Comparison of ENCODE assay signal across 16 mouse cellular contexts in genomic region chr4:119148741-119149140, GRCm38 (mm10).
"Had no signal": no experiment of that assay in that cellular context is flagged by ENCODE, and none has a peak within 500 bp of the region (broad histone marks: within the 10 kb centered on the region; RNA-seq: fewer than 3 reads in every experiment).

No protein-coding gene starts in this region.

- H3K4me1 ChIP-seq: neural tube, embryonic 12.5 days; neural tube, embryonic 13.5 days; neural tube, embryonic 15.5 days; stomach, embryonic 15.5 days had no signal

- H3K36me3 ChIP-seq: neural tube, embryonic 12.5 days; neural tube, embryonic 13.5 days; neural tube, embryonic 15.5 days; stomach, embryonic 15.5 days had no signal

- H3K9ac ChIP-seq: neural tube, embryonic 12.5 days; neural tube, embryonic 13.5 days; neural tube, embryonic 15.5 days; stomach, embryonic 15.5 days had no signal

- H3K4me3 ChIP-seq: neural tube, embryonic 12.5 days; neural tube, embryonic 13.5 days; neural tube, embryonic 15.5 days; stomach, embryonic 15.5 days had no signal

- H3K27me3 ChIP-seq: neural tube, embryonic 12.5 days; neural tube, embryonic 13.5 days; neural tube, embryonic 15.5 days; stomach, embryonic 15.5 days had no signal

- H3K9me3 ChIP-seq: neural tube, embryonic 12.5 days; neural tube, embryonic 13.5 days; neural tube, embryonic 15.5 days; stomach, embryonic 15.5 days had no signal

- DNase-seq: retina, postnatal 1 day; right cerebral cortex, adult 18-20 months; right cerebral cortex, postnatal 14 days; right cerebral cortex, postnatal 25 days; spleen, adult 18-20 months; thymus, adult 18-20 months; thymus, adult 2 months; thymus, postnatal 14 days; thymus, postnatal 25 days; thymus, postnatal 36 days; thymus, postnatal 4 days had no signal

- H3K27ac ChIP-seq: neural tube, embryonic 12.5 days; neural tube, embryonic 13.5 days; neural tube, embryonic 15.5 days; stomach, embryonic 15.5 days; stomach, postnatal 0 days had no signal
